Mouse (Mus musculus): ENCODE results near the gene Matn4.

GRCm38 (mm10) chr2:164445399-164446085, 40.6 kb upstream of the Matn4 start:
- no peak for TF ChIP-seq CTCF (IDR thresholded peaks at IDR 0.05; ENCODE audit: low read depth, low read length)
- TF ChIP-seq EP300 (IDR thresholded peaks at IDR 0.05; ENCODE audit: insufficient read depth, low read depth, low read length): no peak
